8 mouse cellular contexts compared by ENCODE assay signal in genomic region chr17:73950062-73950735, GRCm38 (mm10). TPM values are rescaled to one million over a fixed set of nuclear protein-coding genes. Genes with fewer than 3 reads are reported as not detected.
DNase-seq lines count a peak whose midpoint lies in the region; ATAC-seq lines count a peak whose summit lies in the region.

Gene Xdh, minus strand, starts transcription at chr17:73950196.

- H3K9me3 ChIP-seq in kidney, embryonic 15.5 days (replicated peaks) = no peaks in the 10 kb centered on the region
- H3K9me3 ChIP-seq in midbrain, embryonic 16.5 days (replicated peaks; ENCODE audit: control insufficient read depth, low read length, poor library complexity, severe bottlenecking) = no peaks in the 10 kb centered on the region
- no peaks in the 10 kb centered on the region for H3K9me3 ChIP-seq in hindbrain, embryonic 13.5 days

- no peak for DNase-seq in urinary bladder, adult 2 months (ENCODE audit: low spot score)
- no peak for DNase-seq in urinary bladder, postnatal 25 days (ENCODE audit: low spot score)
- peak; percentile 35 for DNase-seq in gastrocnemius, postnatal 14 days
- DNase-seq in naive thymus-derived CD4-positive, alpha-beta T cell, adult 2 months (ENCODE audit: low read depth) = peak; percentile 46

- 66% methylated on average over 13 of the region's 13 CpGs for WGBS in kidney, embryonic 15.5 days
- WGBS in midbrain, embryonic 16.5 days = 84% methylated on average over 13 of the region's 13 CpGs
- WGBS in hindbrain, embryonic 13.5 days = 92% methylated on average over 13 of the region's 13 CpGs

- no peaks in the 10 kb centered on the region for H3K27me3 ChIP-seq in kidney, embryonic 15.5 days
- no peaks in the 10 kb centered on the region for H3K27me3 ChIP-seq in midbrain, embryonic 16.5 days (ENCODE audit: control insufficient read depth, insufficient read depth, low read depth, low read length)
- no peaks in the 10 kb centered on the region for H3K27me3 ChIP-seq in hindbrain, embryonic 13.5 days

- H3K9ac ChIP-seq in kidney, embryonic 15.5 days = no peak within 1 kb of the TSS
- no peak within 1 kb of the TSS for H3K9ac ChIP-seq in midbrain, embryonic 16.5 days (ENCODE audit: low read depth, low read length)
- H3K9ac ChIP-seq in hindbrain, embryonic 13.5 days = no peak within 1 kb of the TSS

- H3K4me3 ChIP-seq in kidney, embryonic 15.5 days (replicated peaks) = no peak within 1 kb of the TSS
- no peak within 1 kb of the TSS for H3K4me3 ChIP-seq in midbrain, embryonic 16.5 days (ENCODE audit: low read depth, low read length)
- H3K4me3 ChIP-seq in hindbrain, embryonic 13.5 days = no peak within 1 kb of the TSS

- ATAC-seq in kidney, embryonic 15.5 days (replicated peaks; ENCODE audit: low FRiP score) = 0 out of 2 replicates have a peak, but pooled peaks have one; percentile 43
- no peak for ATAC-seq in erythroid progenitor cell, adult 5-6 weeks (replicated peaks; ENCODE audit: low FRiP score, poor library complexity, severe bottlenecking)
- ATAC-seq in midbrain, embryonic 16.5 days = no peak
- ATAC-seq in hindbrain, embryonic 13.5 days (ENCODE audit: low FRiP score) = no peak

- 0 out of 2 replicates have a peak, but pooled peaks cover 14% of the 10 kb centered on the region for H3K4me1 ChIP-seq in kidney, embryonic 15.5 days
- no peaks in the 10 kb centered on the region for H3K4me1 ChIP-seq in midbrain, embryonic 16.5 days (ENCODE audit: control insufficient read depth, insufficient read depth, low read length)
- H3K4me1 ChIP-seq in hindbrain, embryonic 13.5 days (replicated peaks) = 0 out of 2 replicates have a peak, but pooled peaks cover 7% of the 10 kb centered on the region

- intact Hi-C loops in gastrocnemius, postnatal 14 days (cut with DNase I; ENCODE audit: low total_unique reads) = no loop called here

- H3K27ac ChIP-seq in kidney, embryonic 15.5 days = no peak within 1 kb of the TSS
- no peak within 1 kb of the TSS for H3K27ac ChIP-seq in midbrain, embryonic 16.5 days (ENCODE audit: low read length)
- no peak within 1 kb of the TSS for H3K27ac ChIP-seq in hindbrain, embryonic 13.5 days

- no peaks in the 10 kb centered on the region for H3K36me3 ChIP-seq in kidney, embryonic 15.5 days
- H3K36me3 ChIP-seq in midbrain, embryonic 16.5 days (ENCODE audit: control insufficient read depth, insufficient read depth, low read length) = no peaks in the 10 kb centered on the region
- no peaks in the 10 kb centered on the region for H3K36me3 ChIP-seq in hindbrain, embryonic 13.5 days

- peak within 1 kb of the TSS; percentile 38 for H3K4me2 ChIP-seq in kidney, embryonic 15.5 days
- H3K4me2 ChIP-seq in midbrain, embryonic 16.5 days (ENCODE audit: low read length) = no peak within 1 kb of the TSS
- H3K4me2 ChIP-seq in hindbrain, embryonic 13.5 days = no peak within 1 kb of the TSS

RNA-seq across cellular contexts. Expression of gene Xdh, which starts in this region (rescaled TPM):
- 48.4 and 88.6 TPM in 2 replicates for polyA plus RNA-seq in urinary bladder, adult 2 months (2012; rRNA removed)
- 10 to 100 TPM; 18.2 to 19.8 TPM for total RNA-seq in gastrocnemius, postnatal 14 days (2021)
- 1.9 and 3.4 TPM in 2 replicates for polyA plus RNA-seq in kidney, embryonic 15.5 days (2015; fragmentation: Nextera tagmentation; extraction: Ambion mirVana)
- 11.3 and 30.3 TPM in 2 replicates for total RNA-seq in erythroid progenitor cell, adult 5-6 weeks (2015; ENCODE audit: low replicate concordance)
- 9.5 and 9.6 TPM in 2 replicates for total RNA-seq in erythroid progenitor cell, adult 5-6 weeks (2017; ENCODE audit: low replicate concordance)
- polyA plus RNA-seq in midbrain, embryonic 16.5 days (2015; fragmentation: Nextera tagmentation; extraction: Ambion mirVana) = 0.31 and 0.70 TPM in 2 replicates
- polyA plus RNA-seq in hindbrain, embryonic 13.5 days (2015; fragmentation: Nextera tagmentation; extraction: Ambion mirVana) = 0.14 and 0.26 TPM in 2 replicates

Comparison
In these comparisons a context has a peak if more than half of its experiments do, and no peak if none do; other contexts are left out.
1. RNA of gene Xdh (polyA plus RNA-seq): 48.4 to 88.6 TPM in urinary bladder, adult 2 months; 1.9 to 3.4 TPM in kidney, embryonic 15.5 days, 0.31 to 0.70 TPM in midbrain, embryonic 16.5 days and 0.14 to 0.26 TPM in hindbrain, embryonic 13.5 days; every median in the first group is over 10 times any median in the second.
2. DNase-seq: peak in gastrocnemius, postnatal 14 days (single experiment) and naive thymus-derived CD4-positive, alpha-beta T cell, adult 2 months (single experiment); none in urinary bladder, adult 2 months (single experiment) and urinary bladder, postnatal 25 days (single experiment).